Mouse (Mus musculus) testis, adult 2 months (tissue): ENCODE results near the gene Cib2. TPM values are rescaled to one million over a fixed set of nuclear protein-coding genes. Genes with fewer than 3 reads are reported as not detected.
A peak's percentile ranks its signal among the peaks of the same experiment; 100 is the strongest.

Experiments used
- H3K27ac ChIP-seq: fragments of 200-500 bp; 2 replicates; pipeline ENCODE4 v1.5.1; 2012; ENCODE audit warnings: low read depth, low read length; ENCODE audit not compliant: control insufficient read depth, insufficient read depth
- H3K27me3 ChIP-seq: fragments of 200-500 bp; 2 replicates; pipeline ENCODE4 v1.6.1; 2012; ENCODE audit warnings: mild to moderate bottlenecking, low read length, moderate library complexity; ENCODE audit not compliant: control insufficient read depth, insufficient read depth
- H3K36me3 ChIP-seq: fragments of 200-500 bp; 2 replicates; pipeline ENCODE4 v1.6.1; 2012; ENCODE audit warnings: mild to moderate bottlenecking, low read length; ENCODE audit not compliant: control insufficient read depth, insufficient read depth
- H3K4me1 ChIP-seq: fragments of 200-500 bp; 2 replicates; pipeline ENCODE4 v1.6.1; 2012; ENCODE audit warnings: low read length; ENCODE audit not compliant: control insufficient read depth, insufficient read depth
- H3K4me3 ChIP-seq: fragments of 200-500 bp; 2 replicates; pipeline ENCODE4 v1.5.1; 2012; ENCODE audit warnings: low read depth, mild to moderate bottlenecking, low read length, moderate library complexity, mixed read lengths; ENCODE audit not compliant: control insufficient read depth
- CTCF ChIP-seq: fragments of 200-500 bp; IDR thresholded peaks from 2 replicates; pipeline ENCODE4 v1.5.1; 2012; ENCODE audit warnings: low read depth, mild to moderate bottlenecking, inconsistent platforms, low read length, moderate library complexity; ENCODE audit not compliant: control insufficient read depth, insufficient read depth, insufficient replicate concordance
- POLR2A ChIP-seq: fragments of 200-500 bp; IDR thresholded peaks from 2 replicates; pipeline ENCODE4 v1.6.1; 2012; ENCODE audit warnings: low read depth, mild to moderate bottlenecking, inconsistent platforms, low read length, moderate library complexity; ENCODE audit not compliant: control insufficient read depth
- polyA plus RNA-seq: library from polyadenylated mRNA; depleted of rRNA; stranded (reverse); fragments of >200 nt; gene quantifications from 2 replicates; pipeline ENCODE4 v1.2.3, GENCODE M21; 2012

The Cib2 gene
- polyA plus RNA-seq, 1 experiment, result 3.6 TPM

GRCm38 (mm10) chr9:54544212-54544953 is 15.6 kb downstream of the Cib2 start:
- TF ChIP-seq POLR2A (no peak), CTCF (no peak)
- H3K27me3 ChIP-seq, result no peaks in the 10 kb centered on the region
- no peak overlapping the region for H3K4me3 ChIP-seq
- H3K27ac ChIP-seq, result no peak overlapping the region
- no peaks in the 10 kb centered on the region for H3K36me3 ChIP-seq
- H3K4me1 ChIP-seq, result no peaks in the 10 kb centered on the region

DNA sequence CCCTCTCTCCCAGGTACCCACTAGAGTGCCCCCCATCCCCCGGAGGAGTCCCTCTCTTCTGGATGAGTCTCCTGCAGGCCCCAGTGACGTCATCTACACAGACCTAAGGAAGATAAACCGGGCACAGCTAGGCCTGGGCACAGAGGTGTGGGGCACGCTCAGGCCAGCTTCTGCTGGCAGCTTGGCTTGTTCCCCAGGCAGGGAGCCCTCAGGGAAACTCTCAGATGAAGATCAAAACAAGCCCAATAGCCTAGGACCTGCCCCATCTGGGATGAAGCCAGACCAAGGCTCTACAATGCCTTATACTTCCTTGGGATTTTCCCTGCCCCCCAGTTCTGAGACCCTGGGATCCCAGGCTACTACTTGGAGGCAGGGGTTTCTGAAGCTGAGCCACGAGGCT is 19.2 kb downstream of the Cib2 start:
- peaks cover 3% of the 10 kb centered on the region; the same call in 1 of the 2 replicates for H3K4me1 ChIP-seq
- H3K27me3 ChIP-seq, result no peaks in the 10 kb centered on the region
- H3K36me3 ChIP-seq, result no peaks in the 10 kb centered on the region
- H3K4me3 ChIP-seq, result no peak overlapping the region
- no peak overlapping the region for H3K27ac ChIP-seq
- TF ChIP-seq CTCF (no peak), POLR2A (no peak)

DNA sequence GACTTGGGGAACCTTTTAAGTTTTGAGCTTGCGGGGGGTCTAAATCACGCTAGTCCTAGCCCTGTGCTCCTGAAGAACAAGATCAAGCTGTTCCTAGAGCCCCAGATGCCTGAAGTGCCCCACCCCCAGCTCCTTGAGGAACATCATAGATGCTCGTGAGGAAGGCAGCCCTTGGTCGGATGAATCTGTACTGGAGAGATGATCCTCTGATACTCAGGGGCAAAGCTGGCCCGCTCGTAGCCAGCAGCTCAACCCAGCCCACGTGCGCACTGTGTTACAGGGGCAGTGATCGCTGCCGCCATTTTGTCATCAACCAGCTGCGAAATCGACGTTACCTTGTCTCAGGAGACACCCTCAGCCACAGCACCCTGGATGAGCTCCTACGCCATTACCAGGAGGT is 21.3 kb downstream of the Cib2 start, which contains the start of gene Sh2d7:
Sh2d7 (plus strand) TSS at position 301 of the 400 bp plus-strand sequence.
- Histone ChIP-seq H3K27ac (no peak within 1 kb of the TSS), H3K27me3 (no peaks in the 10 kb centered on the region), H3K4me1 (peaks cover 3% of the 10 kb centered on the region; the same call in 1 of the 2 replicates), H3K4me3 (peak within 1 kb of the TSS; percentile 80), H3K36me3 (no peaks in the 10 kb centered on the region)
- TF ChIP-seq CTCF, result no peak
- no peak for TF ChIP-seq POLR2A

DNA sequence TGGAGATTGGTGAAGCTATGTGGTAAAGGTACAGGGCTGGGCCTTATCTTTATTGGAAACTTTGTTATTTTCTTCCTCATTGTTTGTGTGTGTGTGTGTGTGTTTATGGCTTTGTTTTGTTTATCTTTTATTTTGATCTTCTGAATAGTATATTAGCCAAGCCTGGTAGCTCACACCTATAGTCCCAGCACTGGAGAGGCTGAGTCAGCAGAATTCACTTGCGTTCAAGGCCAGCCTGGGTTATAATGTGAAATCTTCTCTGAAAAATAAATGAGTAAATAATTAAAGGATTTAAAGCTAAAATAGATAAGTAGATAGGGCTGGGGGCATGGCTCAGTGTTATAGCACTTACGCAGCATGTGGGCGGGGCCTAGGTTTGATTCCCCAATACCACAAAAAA is 21.8 kb downstream of the Cib2 start:
- Histone ChIP-seq H3K36me3 (no peaks in the 10 kb centered on the region), H3K4me1 (peaks cover 3% of the 10 kb centered on the region; the same call in 1 of the 2 replicates), H3K27me3 (no peaks in the 10 kb centered on the region), H3K27ac (no peak overlapping the region), H3K4me3 (no peak overlapping the region)
- TF ChIP-seq POLR2A (no peak), CTCF (no peak)

- peaks cover 3% of the 10 kb centered on the region; the same call in 1 of the 2 replicates for H3K4me1 ChIP-seq
- H3K4me3 ChIP-seq, result no peak overlapping the region
- H3K27ac ChIP-seq, result no peak overlapping the region
- TF ChIP-seq CTCF (no peak), POLR2A (no peak)
- H3K27me3 ChIP-seq, result no peaks in the 10 kb centered on the region
- H3K36me3 ChIP-seq, result no peaks in the 10 kb centered on the region
These were observed 22.5 kb downstream of the Cib2 start for GRCm38 (mm10) chr9:54537480-54537879.

DNA sequence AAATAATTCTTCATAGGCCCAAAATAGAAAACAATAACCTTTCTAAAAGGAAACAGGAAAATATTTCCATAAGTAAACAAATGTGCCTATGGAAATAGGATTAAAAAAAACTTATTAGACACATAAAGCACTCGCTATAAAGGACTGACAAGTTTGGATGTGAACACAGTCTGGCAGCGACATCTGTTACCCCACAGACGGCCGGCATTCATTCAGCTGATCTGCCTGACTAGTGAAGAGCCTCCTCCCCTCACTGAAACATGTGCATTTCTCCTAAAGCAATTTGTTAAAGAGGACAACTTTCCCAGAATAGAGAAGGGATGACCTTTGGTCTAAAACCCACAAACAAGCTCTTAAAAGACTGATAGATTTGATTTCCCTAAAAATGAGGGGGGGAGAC is 23.0 kb downstream of the Cib2 start:
- Histone ChIP-seq H3K4me3 (no peak overlapping the region), H3K36me3 (no peaks in the 10 kb centered on the region), H3K27me3 (no peaks in the 10 kb centered on the region), H3K4me1 (peaks cover 3% of the 10 kb centered on the region; the same call in 1 of the 2 replicates), H3K27ac (no peak overlapping the region)
- TF ChIP-seq CTCF, result no peak
- TF ChIP-seq POLR2A, result no peak

- Histone ChIP-seq H3K36me3 (no peaks in the 10 kb centered on the region), H3K27me3 (no peaks in the 10 kb centered on the region), H3K27ac (no peak overlapping the region), H3K4me3 (no peak overlapping the region), H3K4me1 (peaks cover 3% of the 10 kb centered on the region; the same call in 1 of the 2 replicates)
- TF ChIP-seq CTCF, result no peak
- TF ChIP-seq POLR2A, result no peak
These were observed 23.8 kb downstream of the Cib2 start for GRCm38 (mm10) chr9:54536236-54536635.
